Mouse (Mus musculus) cerebellum, adult 11 months (tissue): ENCODE measurements at regions not wholly inside any gene's neighbourhood (a gene's known extent, or its start where the extent isn't known, plus 50 kb on each side); places are given as distances from the start of the nearest gene placed in this dataset.
"Not testable (repeated sequence)": the region's sequence is repeated elsewhere in the genome, so short reads cannot be mapped to it uniquely, and the experiment has no call there.

Experiments
- DNase-seq: peaks from one replicate; pipeline ENCODE4 v3.0.0; 2022

GRCm38 (mm10) chr1:161728546-161729206, 59.6 kb downstream of the Fasl start:
- DNase-seq = no peak

- not testable (repeated sequence) for DNase-seq
Observed at GRCm38 (mm10) chr1:161727357-161727756, 60.9 kb downstream of the Fasl start.

- DNase-seq = not testable (repeated sequence)
Observed at GRCm38 (mm10) chr1:161726098-161726497, 62.2 kb downstream of the Fasl start.

DNA sequence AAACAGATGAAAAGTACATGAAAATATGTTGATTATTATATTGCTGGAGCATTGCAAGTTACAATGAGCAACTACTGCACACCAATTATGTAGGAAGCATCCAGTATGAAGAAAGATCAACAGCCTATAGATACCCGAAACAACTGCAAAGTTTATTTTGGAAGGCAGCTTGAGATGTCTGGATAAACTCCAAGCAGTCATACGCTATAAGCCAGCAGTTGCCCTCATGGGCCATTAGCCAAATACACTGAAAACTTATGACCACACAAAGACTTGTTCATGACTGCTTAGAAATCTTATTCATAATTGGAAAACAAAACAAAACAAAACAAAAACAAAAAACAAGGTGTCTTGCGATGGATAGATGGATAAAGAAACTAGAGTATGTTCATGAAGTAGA, 68.4 kb downstream of the Fasl start:
- no peak for DNase-seq

DNA sequence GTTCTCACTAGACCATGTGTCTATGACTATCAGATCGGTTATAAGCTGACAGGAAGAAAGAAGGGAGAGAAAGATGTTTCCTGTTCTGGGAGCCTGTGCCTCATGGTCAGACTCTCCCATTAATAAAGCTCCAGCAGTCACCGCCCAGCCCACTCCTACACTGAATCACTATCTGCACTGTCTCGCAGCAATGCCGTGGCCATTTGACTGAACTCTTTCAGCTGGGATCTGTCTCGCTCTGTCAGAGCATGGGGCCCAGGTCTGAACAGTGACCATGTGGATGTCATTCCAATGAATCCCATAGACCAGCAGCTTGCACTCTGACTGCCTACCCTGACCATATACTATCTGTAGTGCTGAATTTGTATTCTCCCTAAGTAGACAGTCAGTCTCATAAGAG, 70.0 kb downstream of the Fasl start:
- no peak for DNase-seq

DNA sequence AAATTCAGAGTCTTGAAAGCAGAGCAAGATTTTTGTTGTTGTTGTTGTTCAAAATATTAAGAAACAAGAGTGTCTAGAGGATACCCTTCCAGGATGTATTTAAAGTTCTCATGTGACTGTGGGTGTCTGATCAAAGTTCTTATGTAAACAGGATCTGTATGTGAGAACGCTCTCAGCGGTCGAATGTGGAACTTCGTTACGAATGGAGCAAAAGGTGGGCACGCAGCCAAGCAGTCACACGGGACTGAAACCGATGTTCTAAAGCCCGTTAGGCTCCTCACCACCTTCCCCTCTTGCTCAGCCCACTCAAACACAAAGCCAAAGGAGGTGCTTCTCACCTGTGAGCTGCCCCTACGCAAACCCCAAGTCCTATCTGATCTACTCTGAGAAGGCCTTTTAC, 75.4 kb downstream of the Fasl start:
- DNase-seq = no peak

GRCm38 (mm10) chr1:161712283-161712682, 76.0 kb downstream of the Fasl start:
- DNase-seq = no peak

GRCm38 (mm10) chr1:161707049-161707448, 81.2 kb downstream of the Fasl start:
- no peak for DNase-seq

DNA sequence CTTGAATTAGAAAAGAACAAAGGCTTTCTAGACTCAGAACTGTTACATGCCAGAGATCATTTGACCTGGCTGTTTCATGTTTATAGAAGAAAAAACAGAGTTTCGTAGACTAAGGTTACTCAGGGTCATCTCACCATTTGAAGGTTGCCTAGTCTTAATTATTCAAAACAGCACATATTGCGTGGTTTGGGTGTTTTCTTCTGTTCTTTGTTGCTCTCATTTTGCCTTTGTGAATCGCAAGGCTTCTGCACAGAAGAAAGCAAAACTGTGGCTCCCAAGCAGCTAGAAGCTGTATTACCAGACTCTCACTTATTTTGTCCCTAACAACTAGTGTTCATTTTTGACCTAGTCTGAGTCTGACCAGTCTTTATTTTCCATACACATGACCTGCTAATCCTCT, 83.3 kb downstream of the Fasl start:
- no peak for DNase-seq

DNA sequence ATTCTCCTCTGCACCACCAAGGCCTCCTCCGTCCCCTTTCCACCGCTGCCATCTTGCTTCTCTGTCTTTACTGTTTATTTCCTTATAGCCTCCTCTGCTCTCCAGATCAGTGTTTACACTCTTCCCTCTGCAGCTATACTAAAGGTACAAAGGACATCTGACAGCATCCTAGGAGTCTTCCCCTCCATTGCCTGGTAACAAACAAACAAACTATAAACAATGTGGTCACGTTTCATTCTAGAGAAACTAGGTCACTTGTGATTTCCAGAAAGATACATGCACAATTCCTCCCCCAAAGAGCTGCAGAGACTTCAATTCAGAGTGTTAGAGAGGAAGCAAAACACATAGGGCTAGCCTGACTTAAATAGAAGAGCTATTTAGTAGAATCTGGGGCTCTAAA, 83.8 kb downstream of the Fasl start:
- no peak for DNase-seq

- DNase-seq = no peak
Observed at GRCm38 (mm10) chr1:161695886-161696285, 92.4 kb downstream of the Fasl start.

DNA sequence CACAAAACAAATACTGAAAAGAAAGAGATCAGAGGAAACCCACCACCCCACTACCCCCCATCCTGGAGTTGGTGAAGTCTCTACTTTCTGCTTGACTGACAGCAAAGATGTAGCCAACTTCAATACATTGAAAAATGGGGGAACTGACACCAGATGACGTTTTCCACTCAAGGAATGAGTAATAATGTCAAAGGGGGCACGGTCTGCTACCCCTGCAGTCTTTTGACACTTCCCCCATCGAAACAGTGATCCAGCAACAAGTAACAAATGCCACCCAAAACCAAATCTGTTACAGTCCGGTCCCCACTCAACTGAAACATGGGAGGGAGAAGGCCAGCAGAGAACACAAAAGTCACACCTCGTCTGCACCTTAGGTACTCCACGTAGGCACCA, 94.5 kb downstream of the Fasl start:
- no peak for DNase-seq

DNA sequence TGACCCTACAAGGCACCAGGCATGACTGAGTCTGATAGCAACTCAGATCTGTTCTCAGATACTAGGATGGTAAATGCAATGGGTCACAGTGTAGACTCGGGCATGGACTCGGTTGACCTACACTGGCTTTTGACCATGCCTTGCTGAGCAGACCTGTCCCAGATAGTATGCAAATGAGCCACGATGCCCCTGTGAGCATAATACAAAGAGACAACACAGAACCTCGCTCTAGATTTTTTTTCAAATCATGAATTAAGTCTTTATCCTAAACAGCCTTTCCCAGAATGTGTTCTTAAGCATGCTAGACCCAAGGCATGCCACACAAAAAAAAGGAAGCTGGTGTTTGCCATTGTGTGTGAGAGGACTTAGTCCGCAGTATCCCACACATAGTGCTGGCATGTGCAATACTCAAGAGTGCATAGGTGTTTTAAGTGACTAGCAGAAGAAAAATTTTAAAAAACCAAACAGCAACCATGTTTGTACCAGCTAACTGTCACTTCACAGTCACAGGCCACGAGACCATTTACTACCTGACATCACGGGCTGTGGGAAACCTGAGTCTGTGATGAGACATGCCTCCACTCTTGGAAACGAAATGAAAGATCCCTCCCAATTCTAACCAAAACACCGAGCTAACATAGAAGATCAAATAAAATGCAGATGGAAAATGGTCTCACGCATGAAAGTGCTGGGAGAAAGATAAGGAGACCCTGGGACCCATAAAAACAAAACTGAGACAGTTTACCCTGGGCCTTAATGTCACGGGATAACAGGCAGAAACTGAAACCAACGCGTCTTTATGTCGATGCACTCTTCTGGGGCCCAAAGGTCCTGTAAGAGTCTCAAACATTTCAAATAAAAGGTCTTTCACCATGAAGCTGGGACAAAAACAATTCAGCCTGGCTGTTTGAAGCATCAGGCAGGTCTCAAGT, 95.2 kb downstream of the Fasl start:
- no peak for DNase-seq

GRCm38 (mm10) chr1:161688946-161689345, 99.3 kb downstream of the Fasl start:
- DNase-seq = no peak

DNA sequence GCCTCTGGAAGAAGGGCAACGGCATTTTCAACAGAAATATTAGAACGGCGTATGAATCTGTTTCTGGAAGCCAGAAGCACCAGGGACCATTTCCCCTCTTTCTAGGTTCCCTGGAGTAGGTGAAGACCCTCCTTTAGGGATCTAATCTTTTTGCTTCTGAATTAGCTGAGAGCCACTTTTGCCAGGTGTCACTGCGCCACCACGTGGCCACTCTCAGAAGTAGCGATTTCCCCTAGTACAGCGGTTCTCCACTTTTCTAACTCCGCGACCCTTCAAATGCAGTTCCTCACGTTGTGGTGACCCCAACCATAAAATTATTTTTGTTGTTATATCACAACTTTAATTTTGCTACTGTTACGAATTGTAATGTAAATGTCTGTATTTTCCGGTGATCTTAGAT, 100.7 kb downstream of the Fasl start:
- peak; percentile 5 for DNase-seq

- no peak for DNase-seq
Observed at GRCm38 (mm10) chr1:161680558-161680957, 107.7 kb downstream of the Fasl start.

DNA sequence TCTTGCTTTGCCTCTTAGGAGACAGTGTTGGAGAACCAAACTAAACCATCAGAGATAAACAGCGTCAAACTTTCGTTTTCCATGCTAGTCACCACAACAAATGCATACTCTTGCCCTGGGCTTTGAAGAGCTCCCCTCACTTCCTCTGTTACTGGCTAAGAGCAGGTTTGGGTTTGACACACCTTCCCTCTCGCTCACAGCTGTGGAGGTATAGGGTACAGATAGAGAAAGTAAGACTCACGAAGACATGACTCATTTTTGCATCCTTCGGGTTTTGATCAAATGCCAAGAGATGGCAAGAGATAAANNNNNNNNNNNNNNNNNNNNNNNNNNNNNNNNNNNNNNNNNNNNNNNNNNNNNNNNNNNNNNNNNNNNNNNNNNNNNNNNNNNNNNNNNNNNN, 117.4 kb downstream of the Fasl start:
- no peak for DNase-seq

DNA sequence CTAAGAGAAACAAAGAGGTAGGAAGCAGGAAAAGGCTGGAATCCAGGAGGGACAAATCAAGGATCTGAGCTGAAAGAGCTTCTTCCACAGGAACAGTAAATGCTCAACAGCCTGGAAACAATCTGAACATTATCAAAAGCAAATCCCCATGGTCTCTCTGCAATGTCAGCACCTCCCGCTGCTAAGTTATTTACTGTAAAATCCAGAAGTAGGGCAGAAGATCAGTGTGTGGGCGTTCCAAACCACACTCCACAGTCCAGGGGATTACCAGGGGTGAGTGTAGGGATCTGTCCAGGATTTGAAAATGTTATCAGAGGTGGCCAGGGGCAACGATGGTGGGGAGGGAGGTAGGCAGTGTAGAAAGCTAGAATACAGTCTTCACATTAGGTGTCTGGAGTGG, 124.0 kb downstream of the Fasl start:
- DNase-seq = no peak

- no peak for DNase-seq
Observed at GRCm38 (mm10) chr1:161663351-161663750, 124.9 kb downstream of the Fasl start.

GRCm38 (mm10) chr1:161662241-161662640, 126.1 kb downstream of the Fasl start:
- no peak for DNase-seq

DNA sequence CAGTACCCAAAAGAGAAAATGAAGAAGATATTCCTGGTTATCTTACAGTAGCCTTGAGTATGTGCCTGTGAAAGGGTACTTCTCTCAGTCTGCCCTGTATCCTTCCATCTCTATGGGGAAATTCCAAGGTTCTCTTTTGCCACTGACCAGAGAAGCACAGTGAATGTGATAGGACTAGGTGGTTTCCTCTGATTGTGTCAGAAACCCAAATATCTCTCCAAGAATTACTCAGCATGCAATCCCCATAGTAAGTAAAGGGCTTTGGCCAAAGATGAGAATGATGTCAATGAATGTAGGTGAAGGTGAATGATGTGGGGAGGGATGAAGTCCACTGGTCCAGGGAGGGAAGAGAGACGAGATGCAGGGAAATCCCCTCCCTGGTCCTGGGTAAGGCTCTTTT, 130.8 kb downstream of the Fasl start:
- no peak for DNase-seq

- no peak for DNase-seq
Observed at GRCm38 (mm10) chr1:161649387-161649786, 138.9 kb downstream of the Fasl start.

GRCm38 (mm10) chr1:161632098-161632497, 137.6 kb downstream of the Tnfsf18 start:
- DNase-seq = no peak

GRCm38 (mm10) chr1:161621291-161621690, 126.8 kb downstream of the Tnfsf18 start:
- DNase-seq = no peak
